Mouse (Mus musculus) left cerebral cortex, postnatal 10 days (tissue): Measurements from ENCODE around the gene Myadml2. TPM values are rescaled to one million over a fixed set of nuclear protein-coding genes. Genes with fewer than 3 reads are reported as not detected.

Experiments used
- DNase-seq, 2 experiments: peaks; one replicate each; pipeline ENCODE4 v3.0.0; 2021 to 2022; ENCODE audit warnings: low spot score in 2 of 2, mixed read lengths in 1 of 2; ENCODE audit errors: extremely low spot score in 1 of 2
- intact Hi-C: fragments of 180-260 bp; cut with DNase I; formaldehyde crosslinking; loops from one replicate; pipeline ENCODE4 v1.15.1; 2025
- total RNA-seq, 2 experiments: library from RNA; stranded (reverse); gene quantifications; 2 replicates each; pipeline ENCODE4 v1.2.3; 2021

Gene Myadml2
- total RNA-seq, 2 experiments from 2014 or later, result 3.1 to 3.5 TPM

- no peak for DNase-seq
- intact Hi-C loops, result no loop called here
These were observed 17.4 kb upstream of the Myadml2 start for GRCm38 (mm10) chr11:120665406-120665805.

- intact Hi-C loops, result loop anchor here (5.0 kb wide), 1 partner anchor 114 kb away; no protein-coding TSS in a partner anchor
- no peak for DNase-seq
These were observed 15.8 kb upstream of the Myadml2 start for GRCm38 (mm10) chr11:120663714-120664113.

- intact Hi-C loops, result loop anchor here (5.0 kb wide), 1 partner anchor 115 kb away; no protein-coding TSS in a partner anchor
- DNase-seq, result peak in 1 of 2 experiments; percentile 48
These were observed 14.8 kb upstream of the Myadml2 start for GRCm38 (mm10) chr11:120662759-120663158.

GRCm38 (mm10) chr11:120661076-120661460 lies 13.1 kb upstream of the Myadml2 start, which contains the start of gene Notum:
Notum (minus strand) TSS chr11:120661175.
- intact Hi-C loops, result loop anchor here (5.0 kb wide), 1 partner anchor 116 kb away; no protein-coding TSS in a partner anchor
- no peak for DNase-seq

GRCm38 (mm10) chr11:120660301-120661075 lies 12.5 kb upstream of the Myadml2 start:
- peak in 1 of 2 experiments; percentile 84 for DNase-seq
- intact Hi-C loops, result loop anchor here (5.0 kb wide), 1 partner anchor 117 kb away; no protein-coding TSS in a partner anchor

- DNase-seq, result no peak
- intact Hi-C loops, result loop anchor here (2.0 to 5.0 kb wide), 2 partner anchors 53 to 118 kb away; partner anchors contain the start of genes Cenpx and Lrrc45
These were observed 11.7 kb upstream of the Myadml2 start for GRCm38 (mm10) chr11:120659509-120660300.

- intact Hi-C loops, result loop anchor here (2.0 kb wide), 1 partner anchor 54 kb away; the partner anchor contains the start of genes Cenpx and Lrrc45
- peak; percentile 59 to 91 for DNase-seq
These were observed 11.0 kb upstream of the Myadml2 start for GRCm38 (mm10) chr11:120658876-120659410.

- DNase-seq, result no peak
- intact Hi-C loops, result no loop called here
These were observed 9.3 kb upstream of the Myadml2 start for GRCm38 (mm10) chr11:120657301-120657700.

GRCm38 (mm10) chr11:120654741-120655140 lies 6.8 kb upstream of the Myadml2 start:
- intact Hi-C loops, result no loop called here
- no peak for DNase-seq

- DNase-seq, result no peak
- intact Hi-C loops, result no loop called here
These were observed 3.9 kb upstream of the Myadml2 start for GRCm38 (mm10) chr11:120651872-120652271.

- intact Hi-C loops, result no loop called here
- DNase-seq, result no peak
These were observed 719 bp downstream of the Myadml2 start for GRCm38 (mm10) chr11:120647047-120647830.

- intact Hi-C loops, result no loop called here
- DNase-seq, result peak; percentile 92 to 93
These were observed 4.4 kb downstream of the Myadml2 start, which contains the start of gene Pycr1 for GRCm38 (mm10) chr11:120643601-120643987. Pycr1 (minus strand) TSS chr11:120643769.

- intact Hi-C loops, result no loop called here
- DNase-seq, result no peak
These were observed 4.9 kb downstream of the Myadml2 start for GRCm38 (mm10) chr11:120642939-120643600.

GRCm38 (mm10) chr11:120641869-120642268 lies 6.1 kb downstream of the Myadml2 start:
- intact Hi-C loops, result no loop called here
- no peak for DNase-seq

- intact Hi-C loops, result no loop called here
- DNase-seq, result no peak
These were observed 6.7 kb downstream of the Myadml2 start for GRCm38 (mm10) chr11:120641255-120641654.

- intact Hi-C loops, result no loop called here
These were observed 13.1 kb downstream of the Myadml2 start for GRCm38 (mm10) chr11:120634810-120635209.

GRCm38 (mm10) chr11:120633520-120634343 lies 14.2 kb downstream of the Myadml2 start, which contains the start of gene Mafg:
Mafg (minus strand) TSS chr11:120633600.
- intact Hi-C loops, result no loop called here
- DNase-seq, result peak; percentile 93 to 97

More at GRCm38 (mm10) chr11:120634810-120635209, 13.1 kb downstream of the Myadml2 start:
- DNase-seq, result no peak
